Mouse (Mus musculus) midbrain, postnatal 0 days (tissue): ENCODE data around the gene Gmcl1. TPM values are rescaled to one million over a fixed set of nuclear protein-coding genes. Genes with fewer than 3 reads are reported as not detected.

Experiments used
- ATAC-seq: fragments of 200-750 bp; cut with Nextera tagmentation; 2 replicates; pipeline ENCODE4 v1.8.0; 2017; ENCODE audit warnings: moderate number of reproducible peaks, mild to moderate bottlenecking, moderate TSS enrichment, moderate library complexity; ENCODE audit not compliant: low FRiP score
- DNase-seq: peaks from one replicate; pipeline ENCODE4 v3.0.0-alpha.2; 2015; ENCODE audit warnings: low spot score
- H3K27ac ChIP-seq: fragments of 300-500 bp; sonication (generic); 2 replicates; pipeline ENCODE4 v1.5.1; 2014; ENCODE audit warnings: low read depth, mild to moderate bottlenecking, low read length, mixed read lengths
- H3K27me3 ChIP-seq: fragments of 300-500 bp; sonication (generic); 2 replicates; pipeline ENCODE4 v1.6.1; 2014; ENCODE audit warnings: low read length, control low read depth, mixed read lengths; ENCODE audit not compliant: insufficient read depth
- H3K36me3 ChIP-seq: fragments of 300-500 bp; sonication (generic); 2 replicates; pipeline ENCODE4 v1.6.1; 2014; ENCODE audit warnings: low read length, control low read depth, mixed read lengths; ENCODE audit not compliant: insufficient read depth
- H3K4me1 ChIP-seq: fragments of 300-500 bp; sonication (generic); 2 replicates; pipeline ENCODE4 v1.6.1; 2014; ENCODE audit warnings: mild to moderate bottlenecking, control low read depth, antibody characterized with exemption, low read length, mixed read lengths; ENCODE audit not compliant: insufficient read depth
- H3K4me2 ChIP-seq: fragments of 300-500 bp; sonication (generic); 2 replicates; pipeline ENCODE4 v1.6.1; 2014; ENCODE audit warnings: low read depth, mild to moderate bottlenecking, low read length, mixed read lengths; ENCODE audit not compliant: poor library complexity, severe bottlenecking
- H3K4me3 ChIP-seq: fragments of 300-500 bp; sonication (generic); 2 replicates; pipeline ENCODE4 v1.5.1; 2014; ENCODE audit warnings: low read depth, mild to moderate bottlenecking, low read length, moderate library complexity
- H3K9ac ChIP-seq: fragments of 300-500 bp; sonication (generic); replicated peaks from 2 replicates; pipeline ENCODE4 v1.6.1; 2014; ENCODE audit warnings: mild to moderate bottlenecking, low read length, moderate library complexity, mixed read lengths; ENCODE audit not compliant: poor library complexity, severe bottlenecking
- H3K9me3 ChIP-seq: fragments of 300-500 bp; sonication (generic); 2 replicates; pipeline ENCODE4 v1.6.1; 2016; ENCODE audit warnings: low read length, control low read depth
- CTCF ChIP-seq: IDR thresholded peaks from 2 replicates; pipeline ENCODE4 v1.5.1; 2016; ENCODE audit warnings: antibody characterized with exemption, mild to moderate bottlenecking
- WGBS: fragments of 180-500 bp; shearing (Covaris S2); extraction: QIAGEN DNeasy Blood & Tissue Kit; methylation state at CpG from one replicate; pipeline ENCODE4 v1.1.7; 2014; 5-methylcytosine and 5-hydroxymethylcytosine counted together
- polyA plus RNA-seq: library from polyadenylated mRNA; unstranded; fragments of >200 nt; fragmentation: Nextera tagmentation; extraction: Ambion mirVana; gene quantifications from 2 replicates; pipeline ENCODE4 v1.2.1, GENCODE M21; 2015
- total RNA-seq: library from RNA; depleted of rRNA; stranded (reverse); fragments of >200 nt; gene quantifications from 2 replicates; pipeline ENCODE4 v1.2.3, GENCODE M21; 2014

The Gmcl1 gene
- total and polyA plus RNA-seq, 2 experiments from 2014 or later = 18.0 to 22.4 TPM

GRCm38 (mm10) chr6:86689671-86690070 lies 43.5 kb downstream of the Gmcl1 start:
- no peak overlapping the region for H3K9ac ChIP-seq
- H3K9me3 ChIP-seq = no peaks in the 10 kb centered on the region
- WGBS = 99% methylated on average over 3 of the region's 3 CpGs
- no peak for TF ChIP-seq CTCF
- no peak overlapping the region for H3K4me3 ChIP-seq
- H3K36me3 ChIP-seq = peaks cover 31% of the 10 kb centered on the region
- H3K4me1 ChIP-seq = no peaks in the 10 kb centered on the region
- ATAC-seq = no peak
- no peak for DNase-seq
- no peaks in the 10 kb centered on the region for H3K27me3 ChIP-seq
- H3K27ac ChIP-seq = no peak overlapping the region
- H3K4me2 ChIP-seq = no peak overlapping the region

- H3K4me2 ChIP-seq = no peak overlapping the region
- no peaks in the 10 kb centered on the region for H3K9me3 ChIP-seq
- no peak overlapping the region for H3K9ac ChIP-seq
- ATAC-seq = no peak
- WGBS = 61% methylated on average over 1 of the region's 1 CpGs
- no peak for TF ChIP-seq CTCF
- peaks cover 26% of the 10 kb centered on the region for H3K36me3 ChIP-seq
- no peaks in the 10 kb centered on the region for H3K27me3 ChIP-seq
- H3K4me1 ChIP-seq = no peaks in the 10 kb centered on the region; the same call in 1 of the 2 replicates
- no peak for DNase-seq
- no peak overlapping the region for H3K27ac ChIP-seq
- H3K4me3 ChIP-seq = no peak overlapping the region
Observed at GRCm38 (mm10) chr6:86686971-86687370, 46.2 kb downstream of the Gmcl1 start.

GRCm38 (mm10) chr6:86684655-86685011 lies 48.5 kb downstream of the Gmcl1 start:
- Histone ChIP-seq H3K9me3 (no peaks in the 10 kb centered on the region), H3K27ac (peak overlapping the region; percentile 71; the same call in 1 of the 2 replicates), H3K36me3 (peaks cover 25% of the 10 kb centered on the region), H3K4me2 (peak overlapping the region; percentile 76), H3K9ac (peak overlapping the region; percentile 88; the same call in 1 of the 2 replicates), H3K27me3 (no peaks in the 10 kb centered on the region), H3K4me3 (peak overlapping the region; percentile 83), H3K4me1 (no peaks in the 10 kb centered on the region; the same call in 1 of the 2 replicates)
- ATAC-seq (peak; percentile 34; the same call in 1 of the 2 replicates), DNase-seq (no peak)
- no peak for TF ChIP-seq CTCF
- WGBS = 38% methylated on average over 12 of the region's 12 CpGs

- ATAC-seq (peak; percentile 91), DNase-seq (peak; percentile 89)
- Histone ChIP-seq H3K4me2 (peak within 1 kb of the TSS; percentile 76), H3K4me1 (no peaks in the 10 kb centered on the region; the same call in 1 of the 2 replicates), H3K9me3 (no peaks in the 10 kb centered on the region), H3K4me3 (peak within 1 kb of the TSS; percentile 83), H3K36me3 (peaks cover 27% of the 10 kb centered on the region), H3K9ac (peak within 1 kb of the TSS; percentile 88), H3K27ac (peak within 1 kb of the TSS; percentile 71), H3K27me3 (no peaks in the 10 kb centered on the region)
- 3% methylated on average over 35 of the region's 36 CpGs for WGBS
- no peak for TF ChIP-seq CTCF
Observed at GRCm38 (mm10) chr6:86683872-86684654, 49.1 kb downstream of the Gmcl1 start, which contains the start of gene Snrnp27. TSS of gene Snrnp27 (minus strand) at chr6:86684522.

- WGBS = 83% methylated on average over 3 of the region's 3 CpGs
- Histone ChIP-seq H3K27me3 (no peaks in the 10 kb centered on the region), H3K27ac (no peak overlapping the region), H3K4me3 (no peak overlapping the region), H3K9ac (no peak overlapping the region), H3K9me3 (no peaks in the 10 kb centered on the region), H3K36me3 (peaks cover 41% of the 10 kb centered on the region), H3K4me1 (no peaks in the 10 kb centered on the region; the same call in 1 of the 2 replicates), H3K4me2 (no peak overlapping the region)
- DNase-seq = no peak
- TF ChIP-seq CTCF = no peak
- no peak for ATAC-seq
Observed at GRCm38 (mm10) chr6:86681289-86681688, 51.9 kb downstream of the Gmcl1 start.

GRCm38 (mm10) chr6:86678341-86678740 lies 54.8 kb downstream of the Gmcl1 start:
- no peaks in the 10 kb centered on the region for H3K4me1 ChIP-seq
- TF ChIP-seq CTCF = no peak
- WGBS = 88% methylated on average over 6 of the region's 6 CpGs
- H3K27ac ChIP-seq = no peak overlapping the region
- DNase-seq (no peak), ATAC-seq (no peak)
- H3K9ac ChIP-seq = no peak overlapping the region
- no peak overlapping the region for H3K4me3 ChIP-seq
- H3K9me3 ChIP-seq = no peaks in the 10 kb centered on the region
- H3K36me3 ChIP-seq = peaks cover 56% of the 10 kb centered on the region
- no peaks in the 10 kb centered on the region for H3K27me3 ChIP-seq
- H3K4me2 ChIP-seq = no peak overlapping the region
